Mouse (Mus musculus) embryo, embryonic 11.5 days (tissue): ENCODE data around the gene Six3.

Source experiments
- DNase-seq: peaks from one replicate; pipeline ENCODE4 v3.0.0-alpha.2; 2012; ENCODE audit warnings: low read depth, low spot score

Gene Six3

GRCm38 (mm10) chr17:85613266-85613860, at the start of gene Six3:
TSS of gene Six3 (plus strand) at chr17:85613608.
- DNase-seq: no peak

DNA sequence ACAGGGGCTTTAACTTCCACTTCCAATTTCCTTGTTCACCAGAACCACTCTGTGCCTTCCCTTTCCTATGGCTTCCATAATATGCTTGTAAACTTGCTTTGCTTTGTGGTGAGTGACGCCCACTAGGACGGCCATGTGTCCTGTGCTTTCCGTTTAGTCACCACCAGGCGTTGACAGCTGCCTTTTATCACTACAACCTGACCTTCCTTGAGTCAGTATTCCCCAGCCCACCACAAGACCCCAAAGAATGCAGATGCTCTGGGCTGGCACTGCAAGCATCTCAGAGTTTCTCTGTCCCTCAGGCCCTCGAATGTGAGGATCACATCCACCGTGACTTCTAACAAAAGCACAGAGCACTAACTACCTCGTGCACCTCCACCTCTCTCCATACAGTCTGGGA, 49.3 kb upstream of the Six3 start:
- DNase-seq: no peak

- no peak for DNase-seq
Measured at GRCm38 (mm10) chr17:85574023-85574422, 39.4 kb upstream of the Six3 start.

DNA sequence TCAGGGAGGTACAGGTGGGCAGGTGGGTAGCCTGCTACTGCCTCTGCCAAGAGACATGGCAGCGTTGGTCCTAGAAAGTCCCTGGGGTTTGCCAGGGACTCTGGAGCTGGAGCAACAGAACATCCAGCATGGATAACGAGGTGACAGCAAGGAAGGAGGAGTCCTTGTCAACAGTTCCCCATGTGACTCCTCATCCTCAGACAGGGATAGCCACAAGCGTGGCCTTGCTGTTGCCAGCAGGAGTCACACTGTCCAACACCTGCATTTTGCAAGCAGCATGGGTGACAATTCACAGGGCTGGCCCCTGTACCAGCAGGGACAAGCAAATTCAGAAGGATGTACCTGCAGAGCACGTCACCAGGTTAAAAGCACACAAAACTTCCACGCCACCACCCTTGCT, 35.1 kb upstream of the Six3 start:
- DNase-seq: no peak

GRCm38 (mm10) chr17:85579350-85579749, 34.1 kb upstream of the Six3 start:
- DNase-seq: no peak

DNA sequence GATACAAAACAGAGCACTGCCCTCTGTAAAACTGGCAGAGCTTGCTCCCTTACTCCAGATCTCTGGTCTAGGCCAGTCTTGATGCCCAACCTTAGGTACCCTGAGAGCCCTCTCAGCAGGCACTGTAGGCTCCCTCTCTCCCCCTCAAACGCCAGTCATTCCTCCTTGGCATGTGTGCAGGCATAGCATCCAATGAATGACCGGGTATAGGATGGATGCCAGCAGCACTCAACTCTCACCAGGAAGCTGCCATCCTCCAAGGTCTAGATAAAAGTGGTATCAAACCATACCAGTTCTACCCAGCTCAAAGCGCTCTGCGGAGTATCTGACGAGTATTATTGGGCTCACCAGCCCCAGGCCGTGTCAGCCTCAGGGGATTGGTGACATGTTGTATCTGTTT, 33.2 kb upstream of the Six3 start:
- no peak for DNase-seq

DNA sequence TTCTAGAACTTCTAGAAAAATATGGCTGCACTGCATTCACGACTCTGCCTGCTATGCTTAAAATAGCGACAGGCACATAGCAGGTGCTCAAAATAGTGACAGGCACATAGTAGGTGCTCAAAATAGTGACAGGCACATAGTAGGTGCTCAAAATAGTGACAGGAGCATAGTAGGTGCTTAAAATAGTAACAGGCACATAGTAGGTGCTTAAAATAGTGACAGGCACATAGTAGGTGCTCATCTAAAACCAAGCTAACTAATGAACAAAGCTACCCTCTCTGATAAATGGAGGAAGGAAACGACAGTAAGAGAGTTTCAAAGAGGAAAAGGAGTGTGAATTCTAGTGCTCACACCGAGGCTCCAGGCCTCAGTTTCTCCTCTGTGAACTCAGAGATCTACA, 29.2 kb upstream of the Six3 start:
- no peak for DNase-seq

GRCm38 (mm10) chr17:85584573-85584972, 28.8 kb upstream of the Six3 start:
- DNase-seq: no peak

DNA sequence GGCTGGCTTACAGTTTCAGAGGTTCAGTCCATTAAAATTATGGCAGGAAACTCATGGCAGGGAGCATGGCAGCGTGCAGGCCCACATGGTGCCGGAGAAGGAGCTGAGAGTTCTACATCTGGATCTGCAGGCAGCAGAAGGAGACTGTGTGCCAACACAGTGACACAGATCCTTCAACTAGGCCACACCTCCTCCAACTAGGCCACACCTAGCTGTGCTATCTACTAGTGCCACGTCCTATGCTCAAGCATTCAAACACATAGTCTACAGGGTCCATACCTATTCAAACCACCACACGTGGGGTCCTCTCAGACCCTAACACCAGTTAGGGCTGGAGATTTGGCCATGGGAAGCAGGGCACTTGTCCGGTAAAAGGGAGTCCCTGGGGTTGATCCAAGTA, 27.6 kb upstream of the Six3 start:
- no peak for DNase-seq

DNA sequence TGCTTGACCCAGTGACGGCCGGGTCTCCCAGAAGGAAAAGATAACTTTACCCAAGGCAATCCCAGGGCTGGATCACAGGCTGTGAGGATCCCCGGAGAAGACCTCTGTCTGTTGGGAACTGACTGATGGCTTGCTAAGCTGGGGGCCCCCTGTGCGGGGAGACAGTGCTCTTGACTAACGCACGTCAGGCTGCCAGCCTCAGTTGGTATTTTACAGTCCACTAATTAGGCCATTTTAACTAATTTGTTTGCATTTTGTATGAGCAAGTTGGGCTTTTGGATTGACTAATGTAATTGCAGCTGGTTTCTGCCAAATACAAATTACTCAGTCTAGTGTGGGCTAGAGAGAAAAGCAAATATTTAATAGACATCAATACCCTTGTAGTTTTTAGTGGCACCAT, 21.4 kb upstream of the Six3 start:
- DNase-seq: no peak

DNA sequence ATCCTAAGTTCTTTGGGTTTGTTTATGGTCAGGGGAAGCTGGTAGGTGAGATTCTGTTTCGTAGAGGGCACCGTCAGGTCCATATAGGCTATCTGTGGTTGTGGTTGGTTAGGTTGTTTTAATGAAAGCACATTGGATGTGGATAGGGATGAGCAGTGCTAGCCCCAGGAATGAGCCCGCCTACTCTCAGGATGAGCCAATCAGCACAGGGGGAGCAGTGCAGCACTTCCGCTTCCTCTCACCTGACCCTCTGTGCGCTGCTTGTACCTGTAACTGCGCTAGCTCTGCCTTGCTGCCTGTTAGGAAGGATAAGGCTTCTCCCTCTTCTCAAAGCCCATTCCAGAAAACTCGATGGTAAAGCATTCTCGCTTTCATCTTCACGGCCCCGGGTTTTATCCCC, 17.6 kb upstream of the Six3 start:
- no peak for DNase-seq

DNA sequence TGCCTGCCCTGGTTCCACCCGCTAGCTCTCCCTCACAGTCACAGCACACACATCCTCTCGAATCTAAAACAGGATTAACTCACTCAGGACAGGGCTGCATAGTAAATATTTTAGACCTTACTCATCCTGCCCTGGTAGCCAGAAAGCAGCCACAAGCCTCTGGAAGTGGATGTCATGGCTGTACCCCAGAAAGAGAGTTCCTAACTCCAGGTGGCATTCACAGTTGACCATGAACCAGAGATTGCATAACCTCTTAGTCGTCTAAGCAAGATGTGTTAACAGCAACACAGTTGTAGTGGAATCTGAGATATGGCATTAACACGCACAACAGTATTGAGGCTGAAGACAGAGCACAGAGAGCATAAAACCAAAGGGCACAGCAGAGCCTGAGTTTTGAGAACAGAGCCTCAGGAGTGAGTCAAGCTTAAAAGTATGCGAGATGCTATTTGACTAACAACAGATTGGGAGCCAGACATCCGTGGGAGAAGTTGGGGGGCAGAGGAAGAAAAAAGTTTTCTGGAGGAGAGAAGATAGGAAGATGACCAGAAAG, 17.0 kb upstream of the Six3 start:
- DNase-seq: no peak

DNA sequence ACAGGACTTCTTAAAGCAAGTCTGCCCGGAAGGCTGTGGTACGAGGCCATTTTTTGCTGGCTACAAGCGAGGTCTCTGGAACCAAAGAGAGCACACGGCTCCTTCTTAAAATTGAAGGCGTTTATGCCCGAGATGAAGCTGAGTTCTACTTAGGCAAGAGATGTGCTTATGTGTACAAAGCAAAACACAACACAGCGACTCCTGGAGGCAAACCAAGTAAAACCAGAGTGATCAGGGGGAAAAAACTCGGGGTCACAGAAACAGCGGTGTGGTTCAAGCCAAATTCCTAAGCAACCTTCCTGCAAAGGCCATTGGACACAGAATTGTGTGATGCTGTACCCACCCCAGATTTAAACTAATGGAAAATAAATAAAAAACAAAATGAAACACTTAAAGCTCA, 13.9 kb upstream of the Six3 start:
- no peak for DNase-seq

DNA sequence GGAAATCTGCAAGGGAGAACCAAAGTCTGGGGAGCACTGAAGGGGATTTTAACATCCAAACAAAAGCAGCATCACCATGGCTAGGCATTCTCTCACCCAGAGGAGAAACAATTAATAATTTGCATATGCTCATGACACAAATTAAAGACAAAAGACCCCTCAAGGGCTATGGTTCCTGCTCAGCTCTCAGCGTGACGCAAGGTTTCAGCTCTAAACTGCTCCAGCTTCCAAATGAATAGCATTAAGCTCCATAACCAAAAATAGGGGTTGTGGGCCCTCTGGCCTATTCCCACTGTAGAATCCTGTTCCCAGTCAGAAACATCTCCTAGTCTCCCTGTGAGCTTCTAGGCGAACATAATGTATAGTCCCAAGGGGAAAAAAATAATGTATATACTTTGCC, 6.9 kb upstream of the Six3 start:
- DNase-seq: no peak

- DNase-seq: no peak
Measured at GRCm38 (mm10) chr17:85607556-85608365, 5.6 kb upstream of the Six3 start.

DNA sequence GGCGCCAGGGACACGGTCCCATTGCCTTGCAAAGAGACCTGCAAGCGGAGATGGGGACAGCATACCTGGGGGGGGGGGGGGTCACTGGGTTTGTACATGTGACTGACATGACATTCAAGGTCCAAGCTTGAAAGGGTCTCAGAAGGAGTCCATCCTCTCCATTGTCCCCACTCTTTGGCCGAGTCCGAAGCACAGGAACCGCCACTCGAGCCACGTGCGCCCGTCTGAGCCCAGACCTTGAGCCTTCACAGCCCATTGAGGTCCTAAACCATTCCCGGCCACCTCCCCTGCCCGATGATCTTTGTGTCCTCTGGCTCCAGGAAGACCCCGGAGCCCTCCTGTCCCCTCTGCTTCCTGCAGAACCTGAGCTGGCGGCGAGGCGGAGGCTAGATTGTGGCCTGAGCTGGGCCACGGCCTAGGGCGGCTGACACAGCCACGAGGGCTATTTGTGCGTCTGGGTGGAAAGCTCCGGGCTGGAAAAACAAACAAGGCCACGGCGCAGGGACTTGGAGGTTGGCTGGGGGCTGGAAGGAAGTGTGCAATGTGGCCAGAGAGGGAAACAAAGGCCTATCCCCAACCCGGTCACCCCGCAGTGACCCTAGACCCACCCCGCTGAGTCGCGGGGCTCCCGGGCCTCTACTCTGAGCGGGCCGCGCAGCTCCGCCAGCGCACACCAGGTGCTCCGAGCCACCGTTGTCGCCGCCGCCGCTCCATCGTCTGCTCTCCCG, 4.9 kb upstream of the Six3 start:
- DNase-seq: no peak

GRCm38 (mm10) chr17:85609094-85609425, 4.3 kb upstream of the Six3 start:
- no peak for DNase-seq

- DNase-seq: no peak
Measured at GRCm38 (mm10) chr17:85609621-85610392, 3.6 kb upstream of the Six3 start.

- DNase-seq: no peak
Measured at GRCm38 (mm10) chr17:85610393-85611115, 2.9 kb upstream of the Six3 start.

- DNase-seq: no peak
Measured at GRCm38 (mm10) chr17:85611521-85612515, 1.6 kb upstream of the Six3 start.
